Mouse (Mus musculus): Measurements from ENCODE around the gene Trio. TPM values are rescaled to one million over a fixed set of nuclear protein-coding genes. Genes with fewer than 3 reads are reported as not detected.

Gene Trio
- polyA plus RNA-seq, 1 experiment from 2014 or later, result 65.1 TPM

DNA sequence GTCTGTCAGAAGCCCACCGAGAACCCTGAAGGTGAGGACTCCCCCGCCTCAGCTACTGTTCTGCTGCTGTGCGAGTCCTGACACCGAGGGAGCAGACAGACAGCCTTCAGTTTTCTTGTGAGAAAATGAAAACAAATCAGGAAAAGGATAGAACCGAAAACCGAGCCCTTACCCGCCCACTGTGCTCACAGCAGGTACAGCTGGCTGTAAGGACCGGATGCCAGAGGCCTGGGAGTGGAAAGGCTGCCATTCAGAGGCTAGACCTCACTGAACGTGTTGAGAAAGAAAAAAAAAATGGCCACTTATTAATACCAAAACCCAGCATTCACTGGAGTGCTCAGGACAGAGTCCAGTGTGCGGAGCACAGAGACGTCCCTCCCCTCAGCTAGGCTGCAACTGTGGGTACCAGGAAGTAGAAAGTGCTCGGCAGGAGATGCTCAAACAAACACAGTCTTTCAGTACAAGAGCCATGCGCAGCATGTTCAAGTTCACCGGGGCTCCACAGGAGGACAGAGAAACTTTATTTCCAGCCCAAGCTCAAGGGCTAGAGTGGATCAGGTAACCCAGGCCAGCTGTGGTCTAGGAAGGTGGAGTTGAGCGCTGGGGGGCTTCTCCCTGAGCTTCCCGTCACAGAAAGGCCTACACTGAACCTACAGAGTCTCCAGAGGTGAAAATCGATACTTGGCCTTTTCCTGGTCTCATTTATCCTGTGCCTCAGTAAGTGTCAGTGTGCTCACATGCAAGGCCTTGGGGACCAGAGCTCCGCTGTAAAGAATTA lies 221.9 kb downstream of the Trio start:
- H3K4me3 ChIP-seq (ENCODE audit: low read depth, low read length), result no peak overlapping the region
- H3K27ac ChIP-seq (ENCODE audit: low read depth, low read length), result no peak overlapping the region
- no peak overlapping the region for H3K9ac ChIP-seq (replicated peaks; ENCODE audit: low read depth, low read length)
- peaks cover 3% of the 10 kb centered on the region; the same call in 1 of the 2 replicates for H3K4me1 ChIP-seq (ENCODE audit: control insufficient read depth, insufficient read depth, low read length)
- ATAC-seq (ENCODE audit: low read depth), result no peak
- H3K27me3 ChIP-seq (ENCODE audit: control insufficient read depth, insufficient read depth, low read length), result no peaks in the 10 kb centered on the region
- H3K36me3 ChIP-seq (ENCODE audit: control insufficient read depth, insufficient read depth, low read length), result peaks cover 18% of the 10 kb centered on the region
- H3K9me3 ChIP-seq (ENCODE audit: control insufficient read depth, low read length), result no peaks in the 10 kb centered on the region
- no peak overlapping the region for H3K4me2 ChIP-seq (ENCODE audit: low read depth, low read length)
- WGBS, result 83% methylated on average over 18 of the region's 18 CpGs

DNA sequence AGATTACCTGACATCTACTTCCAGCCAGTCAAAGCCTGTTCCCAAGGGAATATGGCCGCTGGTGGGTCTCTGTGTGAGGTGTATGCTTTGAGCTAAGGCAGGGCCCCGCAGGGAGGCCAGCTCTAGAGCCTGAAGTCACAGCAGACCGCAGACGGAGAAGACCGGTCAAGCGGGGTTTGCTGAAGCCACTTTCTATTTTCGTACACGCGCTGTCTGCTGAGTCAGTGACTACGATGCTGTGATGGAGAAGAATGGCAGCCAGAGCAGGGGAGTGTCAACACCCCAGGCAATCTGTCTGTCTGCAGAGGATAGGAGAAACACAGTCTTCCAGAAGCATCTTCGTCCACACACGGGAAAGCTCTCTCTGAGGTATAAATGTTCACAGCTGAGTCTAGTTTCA lies 223.4 kb downstream of the Trio start:
- no peak overlapping the region for H3K4me3 ChIP-seq (ENCODE audit: low read depth, low read length)
- H3K27ac ChIP-seq (ENCODE audit: low read depth, low read length), result peak overlapping the region; percentile 23; the same call in 1 of the 2 replicates
- WGBS, result 84% methylated on average over 12 of the region's 12 CpGs

DNA sequence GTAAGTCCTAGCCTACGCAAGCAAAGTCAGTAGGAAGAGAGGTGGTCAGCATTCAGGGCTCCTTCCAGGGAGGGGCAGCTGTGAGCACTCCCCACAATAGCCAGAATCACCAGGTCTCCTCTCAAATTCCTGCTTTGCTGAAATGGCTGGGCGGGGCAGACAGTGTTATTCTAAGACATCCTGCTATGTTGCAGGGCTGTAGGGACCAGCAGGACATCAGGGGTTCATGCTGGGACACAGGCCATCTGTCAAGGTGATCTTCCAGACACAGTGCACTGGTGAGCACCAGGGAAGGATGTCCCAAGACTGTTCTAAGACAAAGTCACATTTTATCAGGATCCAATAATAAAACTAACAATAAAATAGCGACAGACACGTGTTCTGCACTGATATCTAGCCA lies 224.5 kb downstream of the Trio start:
- Histone ChIP-seq H3K27ac (ENCODE audit: low read depth, low read length) (no peak overlapping the region), H3K4me1 (ENCODE audit: control insufficient read depth, insufficient read depth, low read length) (peaks cover under 1% of the 10 kb centered on the region), H3K9me3 (ENCODE audit: control insufficient read depth, low read length) (no peaks in the 10 kb centered on the region), H3K4me2 (ENCODE audit: low read depth, low read length) (no peak overlapping the region), H3K27me3 (ENCODE audit: control insufficient read depth, insufficient read depth, low read length) (no peaks in the 10 kb centered on the region), H3K36me3 (ENCODE audit: control insufficient read depth, insufficient read depth, low read length) (peaks cover 20% of the 10 kb centered on the region), H3K9ac (replicated peaks; ENCODE audit: low read depth, low read length) (no peak overlapping the region), H3K4me3 (ENCODE audit: low read depth, low read length) (no peak overlapping the region)
- no peak for ATAC-seq (ENCODE audit: low read depth)
- 44% methylated on average over 4 of the region's 4 CpGs for WGBS

More for the DNA sequence above, 223.4 kb downstream of the Trio start:
- Histone ChIP-seq H3K9ac (replicated peaks; ENCODE audit: low read depth, low read length) (no peak overlapping the region), H3K4me1 (ENCODE audit: control insufficient read depth, insufficient read depth, low read length) (peaks cover 3% of the 10 kb centered on the region), H3K9me3 (ENCODE audit: control insufficient read depth, low read length) (no peaks in the 10 kb centered on the region), H3K4me2 (ENCODE audit: low read depth, low read length) (no peak overlapping the region), H3K36me3 (ENCODE audit: control insufficient read depth, insufficient read depth, low read length) (peaks cover 20% of the 10 kb centered on the region), H3K27me3 (ENCODE audit: control insufficient read depth, insufficient read depth, low read length) (no peaks in the 10 kb centered on the region)
- ATAC-seq (ENCODE audit: low read depth), result no peak

DNA sequence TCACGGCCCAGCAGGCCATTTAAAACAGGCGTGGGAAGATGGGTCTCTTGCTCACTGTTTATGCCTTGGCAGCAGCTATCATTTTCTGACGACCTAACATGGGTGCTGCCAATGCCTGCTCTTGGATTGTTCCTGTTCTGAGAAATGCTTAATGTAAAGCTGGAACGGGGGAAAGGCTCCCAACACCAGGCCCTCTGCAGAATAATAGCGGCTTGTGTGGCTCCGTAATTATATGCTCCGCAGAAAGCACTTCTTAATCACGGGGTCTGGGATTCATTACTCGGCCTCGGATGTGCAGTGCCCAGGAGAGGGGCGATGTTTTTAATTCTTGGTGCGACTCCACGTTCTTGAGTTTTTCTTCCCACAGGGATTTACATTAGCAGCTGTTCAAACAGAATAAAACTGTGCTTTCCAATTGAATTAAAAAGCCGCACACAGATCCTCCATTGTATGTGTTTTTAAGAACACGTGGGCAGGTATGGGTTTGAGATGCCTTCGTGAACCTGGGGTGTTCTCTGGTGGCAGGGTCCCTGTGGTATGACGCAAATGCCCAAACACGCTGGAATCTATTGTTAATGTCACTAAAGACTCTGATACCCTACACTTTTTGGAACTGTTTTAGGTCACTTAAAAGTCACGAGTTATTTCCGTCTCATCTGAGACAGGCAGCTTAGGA lies 228.0 kb downstream of the Trio start:
- WGBS, result 54% methylated on average over 20 of the region's 20 CpGs
- no peak overlapping the region for H3K4me2 ChIP-seq (ENCODE audit: low read depth, low read length)
- no peak overlapping the region for H3K9ac ChIP-seq (replicated peaks; ENCODE audit: low read depth, low read length)
- H3K4me1 ChIP-seq (ENCODE audit: control insufficient read depth, insufficient read depth, low read length), result peaks cover 10% of the 10 kb centered on the region
- H3K36me3 ChIP-seq (ENCODE audit: control insufficient read depth, insufficient read depth, low read length), result peaks cover 10% of the 10 kb centered on the region; the same call in 1 of the 2 replicates
- H3K27ac ChIP-seq (ENCODE audit: low read depth, low read length), result peak overlapping the region; percentile 70
- H3K27me3 ChIP-seq (ENCODE audit: control insufficient read depth, insufficient read depth, low read length), result no peaks in the 10 kb centered on the region
- no peaks in the 10 kb centered on the region for H3K9me3 ChIP-seq (ENCODE audit: control insufficient read depth, low read length)
- H3K4me3 ChIP-seq (ENCODE audit: low read depth, low read length), result no peak overlapping the region
- peak; percentile 22; the same call in 1 of the 2 replicates for ATAC-seq (ENCODE audit: low read depth)

DNA sequence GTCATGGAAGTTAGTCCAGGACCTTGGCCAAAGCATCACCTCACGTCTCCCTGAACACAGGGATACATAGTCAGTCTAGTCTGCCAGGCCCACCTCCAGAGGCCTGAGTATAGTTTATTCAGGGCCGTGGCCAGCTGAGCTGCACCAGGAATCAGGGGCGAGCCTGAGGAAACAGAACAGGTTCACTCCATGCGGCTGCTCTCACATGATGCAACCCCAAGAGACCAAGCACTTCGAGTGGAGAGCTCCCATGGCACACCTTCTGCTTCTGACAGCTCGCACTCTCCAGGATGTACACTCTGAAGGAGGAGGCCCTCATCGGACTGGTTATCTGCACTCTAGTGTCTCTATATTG lies 228.8 kb downstream of the Trio start:
- Histone ChIP-seq H3K27me3 (ENCODE audit: control insufficient read depth, insufficient read depth, low read length) (no peaks in the 10 kb centered on the region), H3K4me3 (ENCODE audit: low read depth, low read length) (no peak overlapping the region), H3K9me3 (ENCODE audit: control insufficient read depth, low read length) (no peaks in the 10 kb centered on the region), H3K9ac (replicated peaks; ENCODE audit: low read depth, low read length) (no peak overlapping the region), H3K4me2 (ENCODE audit: low read depth, low read length) (no peak overlapping the region), H3K36me3 (ENCODE audit: control insufficient read depth, insufficient read depth, low read length) (peaks cover 3% of the 10 kb centered on the region; the same call in 1 of the 2 replicates), H3K27ac (ENCODE audit: low read depth, low read length) (peak overlapping the region; percentile 70), H3K4me1 (ENCODE audit: control insufficient read depth, insufficient read depth, low read length) (peaks cover 14% of the 10 kb centered on the region)
- ATAC-seq (ENCODE audit: low read depth), result no peak
- WGBS, result 65% methylated on average over 7 of the region's 7 CpGs

DNA sequence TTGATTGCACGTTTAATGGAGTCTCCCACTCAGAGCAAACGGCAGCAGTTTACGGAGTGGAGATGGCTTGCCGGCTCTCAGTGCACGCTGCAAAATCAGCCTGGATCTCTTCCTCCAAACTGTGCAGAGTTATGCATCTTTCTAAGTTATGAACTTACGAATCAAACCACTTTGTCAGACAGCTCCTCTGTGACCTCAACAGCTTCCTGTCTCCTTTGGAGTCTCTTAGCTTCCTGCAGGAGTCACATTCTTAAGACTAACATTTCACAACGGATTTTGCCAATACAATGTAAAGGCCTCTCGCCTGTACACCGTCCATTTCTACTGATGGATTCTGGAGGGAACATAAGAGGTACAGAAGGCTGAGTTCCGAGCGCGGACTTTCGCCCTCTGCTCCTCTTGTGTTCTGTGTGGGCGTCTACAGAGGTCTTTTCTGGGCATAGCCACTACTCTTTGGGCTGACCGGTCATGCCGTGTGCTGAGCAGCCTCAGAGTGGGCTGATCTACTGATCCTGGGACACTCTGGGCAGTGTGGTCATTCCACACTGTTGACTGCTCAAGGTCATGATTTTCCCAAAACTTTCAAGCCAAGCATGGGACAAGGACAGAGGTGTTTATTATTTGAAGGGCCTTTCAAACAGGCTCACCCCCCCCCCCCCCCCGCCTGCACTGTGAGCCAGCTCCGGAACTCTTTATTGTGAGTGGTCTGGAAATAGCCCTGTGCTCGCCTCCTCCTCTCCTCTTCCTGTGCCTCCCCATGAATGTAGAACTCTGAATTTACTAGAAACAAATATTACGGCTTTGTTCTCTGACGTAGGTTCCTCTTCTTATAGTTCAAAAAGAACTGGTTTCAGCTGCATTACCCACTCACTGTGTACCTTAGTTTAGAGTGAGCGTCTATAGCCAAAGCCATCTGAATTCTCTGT lies 229.4 kb downstream of the Trio start:
- H3K27ac ChIP-seq (ENCODE audit: low read depth, low read length), result peak overlapping the region; percentile 70; the same call in 1 of the 2 replicates
- no peak for ATAC-seq (ENCODE audit: low read depth)
- H3K4me3 ChIP-seq (ENCODE audit: low read depth, low read length), result no peak overlapping the region
- H3K4me2 ChIP-seq (ENCODE audit: low read depth, low read length), result no peak overlapping the region
- H3K9me3 ChIP-seq (ENCODE audit: control insufficient read depth, low read length), result no peaks in the 10 kb centered on the region
- H3K27me3 ChIP-seq (ENCODE audit: control insufficient read depth, insufficient read depth, low read length), result no peaks in the 10 kb centered on the region
- WGBS, result 79% methylated on average over 22 of the region's 22 CpGs
- peaks cover 3% of the 10 kb centered on the region; the same call in 1 of the 2 replicates for H3K36me3 ChIP-seq (ENCODE audit: control insufficient read depth, insufficient read depth, low read length)
- H3K4me1 ChIP-seq (ENCODE audit: control insufficient read depth, insufficient read depth, low read length), result peaks cover 14% of the 10 kb centered on the region
- H3K9ac ChIP-seq (replicated peaks; ENCODE audit: low read depth, low read length), result no peak overlapping the region

DNA sequence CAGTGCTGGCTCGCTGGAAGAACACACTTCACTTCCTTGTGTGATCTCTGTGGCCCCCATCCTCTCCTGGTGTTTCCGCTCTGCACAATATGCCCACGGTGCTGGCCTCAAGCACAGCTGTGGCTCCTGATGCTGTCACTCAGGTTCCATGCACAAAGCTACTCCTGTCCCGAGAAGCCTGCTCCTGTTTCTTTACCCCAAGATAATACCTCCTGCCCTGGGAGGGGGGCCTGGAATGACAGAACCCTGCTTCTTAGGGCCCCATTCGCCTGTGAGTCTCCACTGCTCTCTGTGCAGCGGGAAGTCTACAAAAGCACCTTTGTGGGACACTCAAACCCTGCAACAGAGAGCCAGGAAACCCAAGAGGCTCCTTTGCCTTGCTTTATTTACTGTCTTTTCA lies 232.4 kb downstream of the Trio start:
- H3K9ac ChIP-seq (replicated peaks; ENCODE audit: low read depth, low read length), result no peak overlapping the region
- WGBS, result 48% methylated on average over 6 of the region's 6 CpGs

DNA sequence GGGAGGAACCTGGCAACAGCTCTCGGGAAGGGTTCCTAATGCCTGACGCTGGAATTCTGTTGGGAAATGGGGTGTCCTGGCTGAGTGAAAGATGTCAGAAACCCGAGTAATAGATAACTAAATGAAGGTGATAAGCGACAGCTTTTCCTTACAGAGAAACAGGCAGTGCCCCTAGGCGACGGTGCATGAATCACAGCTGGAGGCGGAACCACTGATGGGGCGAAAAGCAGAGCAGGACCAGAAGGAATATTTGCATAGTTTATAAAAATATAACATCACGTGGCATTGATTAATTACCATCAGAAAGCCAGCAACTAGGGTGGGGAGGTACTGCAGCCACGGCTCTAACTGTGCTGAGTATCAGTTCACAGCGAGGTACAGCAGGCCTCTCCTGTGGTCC lies 233.2 kb downstream of the Trio start:
- Histone ChIP-seq H3K36me3 (ENCODE audit: control insufficient read depth, insufficient read depth, low read length) (no peaks in the 10 kb centered on the region), H3K4me2 (ENCODE audit: low read depth, low read length) (no peak overlapping the region), H3K27me3 (ENCODE audit: control insufficient read depth, insufficient read depth, low read length) (no peaks in the 10 kb centered on the region), H3K27ac (ENCODE audit: low read depth, low read length) (no peak overlapping the region), H3K4me1 (ENCODE audit: control insufficient read depth, insufficient read depth, low read length) (peaks cover 42% of the 10 kb centered on the region), H3K9me3 (ENCODE audit: control insufficient read depth, low read length) (no peaks in the 10 kb centered on the region), H3K4me3 (ENCODE audit: low read depth, low read length) (no peak overlapping the region), H3K9ac (replicated peaks; ENCODE audit: low read depth, low read length) (no peak overlapping the region)
- no peak for ATAC-seq (ENCODE audit: low read depth)
- 58% methylated on average over 11 of the region's 11 CpGs for WGBS

More for the DNA sequence above, 232.4 kb downstream of the Trio start:
- Histone ChIP-seq H3K4me1 (ENCODE audit: control insufficient read depth, insufficient read depth, low read length) (peaks cover 34% of the 10 kb centered on the region), H3K4me3 (ENCODE audit: low read depth, low read length) (no peak overlapping the region), H3K36me3 (ENCODE audit: control insufficient read depth, insufficient read depth, low read length) (no peaks in the 10 kb centered on the region), H3K27ac (ENCODE audit: low read depth, low read length) (no peak overlapping the region), H3K27me3 (ENCODE audit: control insufficient read depth, insufficient read depth, low read length) (no peaks in the 10 kb centered on the region), H3K9me3 (ENCODE audit: control insufficient read depth, low read length) (no peaks in the 10 kb centered on the region), H3K4me2 (ENCODE audit: low read depth, low read length) (no peak overlapping the region)
- peak; percentile 20; the same call in 1 of the 2 replicates for ATAC-seq (ENCODE audit: low read depth)
